Mouse (Mus musculus) intestine, embryonic 16.5 days (tissue): ENCODE results near the gene Mpzl2. TPM values are rescaled to one million over a fixed set of nuclear protein-coding genes. Genes with fewer than 3 reads are reported as not detected.

Experiments
- ATAC-seq: fragments of 200-750 bp; cut with Nextera tagmentation; 2 replicates; pipeline ENCODE4 v1.8.0; 2017; ENCODE audit warnings: moderate TSS enrichment, moderate library complexity
- H3K27ac ChIP-seq: fragments of 300-500 bp; sonication (generic); 2 replicates; pipeline ENCODE4 v1.5.1; 2014; ENCODE audit warnings: mild to moderate bottlenecking, low read length
- H3K27me3 ChIP-seq: fragments of 300-500 bp; sonication (generic); replicated peaks from 2 replicates; pipeline ENCODE4 v1.6.1; 2014; ENCODE audit warnings: low read length, control low read depth, mixed read lengths; ENCODE audit not compliant: control insufficient read depth, insufficient read depth
- H3K36me3 ChIP-seq: fragments of 300-500 bp; sonication (generic); 2 replicates; pipeline ENCODE4 v1.6.1; 2014; ENCODE audit warnings: low read length, control low read depth; ENCODE audit not compliant: control insufficient read depth, insufficient read depth
- H3K4me1 ChIP-seq: fragments of 300-500 bp; sonication (generic); 2 replicates; pipeline ENCODE4 v1.6.1; 2014; ENCODE audit warnings: low read length, control low read depth, mixed read lengths; ENCODE audit not compliant: control insufficient read depth, insufficient read depth
- H3K4me2 ChIP-seq: fragments of 300-500 bp; sonication (generic); 2 replicates; pipeline ENCODE4 v1.6.1; 2014; ENCODE audit warnings: low read depth, low read length, control low read depth
- H3K4me3 ChIP-seq: fragments of 300-500 bp; sonication (generic); 2 replicates; pipeline ENCODE4 v1.5.1; 2014; ENCODE audit warnings: mild to moderate bottlenecking, low read length
- H3K9ac ChIP-seq: fragments of 300-500 bp; sonication (generic); 2 replicates; pipeline ENCODE4 v1.6.1; 2014; ENCODE audit warnings: low read depth, low read length
- H3K9me3 ChIP-seq: fragments of 300-500 bp; sonication (generic); 2 replicates; pipeline ENCODE4 v1.6.1; 2016; ENCODE audit warnings: low read length, control low read depth; ENCODE audit not compliant: control insufficient read depth
- WGBS: fragments of 180-500 bp; shearing (Covaris S2); extraction: QIAGEN DNeasy Blood & Tissue Kit; methylation state at CpG from one replicate; pipeline ENCODE4 v1.1.7; 2014; 5-methylcytosine and 5-hydroxymethylcytosine counted together
- polyA plus RNA-seq: library from polyadenylated mRNA; unstranded; fragments of >200 nt; fragmentation: Nextera tagmentation; extraction: Ambion mirVana; gene quantifications from 2 replicates; pipeline ENCODE4 v1.2.1, GENCODE M21; 2015

Gene Mpzl2
- polyA plus RNA-seq, 1 experiment from 2014 or later = 29.1 TPM

DNA sequence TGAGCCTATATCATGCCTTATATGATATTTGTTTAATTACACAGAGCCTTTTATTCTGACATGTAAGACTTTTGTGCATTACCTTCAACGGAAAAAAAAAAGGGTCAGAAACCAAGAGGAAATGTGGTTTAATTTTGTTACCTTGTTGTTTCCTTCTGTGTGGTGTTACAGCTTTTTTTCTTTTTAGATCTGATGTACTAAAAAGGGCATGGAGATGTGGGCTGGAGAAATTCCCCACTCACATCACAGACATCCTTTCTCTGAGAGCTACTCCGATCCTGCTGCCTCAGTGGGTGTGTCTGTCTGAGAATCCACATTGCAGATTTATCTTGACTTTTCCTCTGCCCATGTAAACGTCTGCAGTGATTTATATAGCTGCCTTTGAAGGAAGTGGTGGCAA lies 23.1 kb downstream of the Mpzl2 start:
- Histone ChIP-seq H3K9ac (no peak overlapping the region), H3K4me2 (no peak overlapping the region), H3K36me3 (no peaks in the 10 kb centered on the region), H3K4me1 (peaks cover 10% of the 10 kb centered on the region; the same call in 1 of the 2 replicates), H3K4me3 (no peak overlapping the region), H3K9me3 (no peaks in the 10 kb centered on the region), H3K27me3 (no peaks in the 10 kb centered on the region), H3K27ac (no peak overlapping the region)
- 54% methylated on average over 3 of the region's 3 CpGs for WGBS
- ATAC-seq = no peak

DNA sequence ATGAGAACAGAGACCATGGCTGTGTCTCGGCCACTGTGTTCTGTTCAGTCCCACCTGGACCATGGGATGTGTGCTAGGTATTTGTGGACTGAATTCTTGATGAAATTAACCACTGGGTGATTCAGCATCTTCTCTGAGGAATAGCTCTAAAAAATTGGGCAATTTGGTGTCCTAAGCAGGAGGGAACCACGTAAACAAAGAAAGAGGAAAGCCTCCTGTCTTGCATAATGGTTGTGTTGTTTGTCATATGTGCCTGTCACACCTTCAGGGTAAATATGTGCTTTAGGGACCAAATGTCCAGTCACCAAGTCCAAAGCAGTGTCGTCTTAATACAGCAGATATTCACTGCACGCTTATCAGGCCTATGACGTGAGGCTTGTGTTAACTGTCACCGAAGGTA lies 24.8 kb downstream of the Mpzl2 start:
- H3K27ac ChIP-seq = no peak overlapping the region
- H3K9ac ChIP-seq = no peak overlapping the region
- H3K4me2 ChIP-seq = no peak overlapping the region
- no peak for ATAC-seq
- 80% methylated on average over 6 of the region's 6 CpGs for WGBS
- no peaks in the 10 kb centered on the region for H3K9me3 ChIP-seq
- peaks cover 10% of the 10 kb centered on the region; the same call in 1 of the 2 replicates for H3K4me1 ChIP-seq
- H3K27me3 ChIP-seq = no peaks in the 10 kb centered on the region
- H3K4me3 ChIP-seq = no peak overlapping the region
- no peaks in the 10 kb centered on the region for H3K36me3 ChIP-seq

DNA sequence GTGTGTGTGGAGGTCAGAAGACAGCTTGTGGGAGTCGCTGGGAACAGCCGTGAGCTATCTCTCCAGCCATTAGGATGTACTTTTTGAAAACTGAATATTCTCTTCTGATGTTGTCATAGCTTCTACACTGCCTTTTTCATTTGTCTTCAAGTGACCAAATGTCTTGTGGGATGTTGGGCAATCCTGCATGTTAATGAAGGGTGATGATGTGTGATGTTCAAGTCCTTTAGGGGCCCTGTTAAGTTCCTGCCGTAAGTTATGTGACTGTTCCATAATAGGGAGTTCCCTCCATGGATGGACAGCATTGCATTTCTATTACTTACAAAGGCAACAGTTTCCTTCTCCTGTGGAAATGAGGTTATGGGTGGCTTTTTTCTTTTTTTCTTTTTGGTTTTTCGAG lies 27.1 kb downstream of the Mpzl2 start:
- Histone ChIP-seq H3K27me3 (no peaks in the 10 kb centered on the region), H3K4me1 (no peaks in the 10 kb centered on the region), H3K9me3 (no peaks in the 10 kb centered on the region), H3K4me2 (no peak overlapping the region), H3K36me3 (no peaks in the 10 kb centered on the region), H3K9ac (no peak overlapping the region), H3K27ac (no peak overlapping the region), H3K4me3 (no peak overlapping the region)
- no peak for ATAC-seq
- WGBS = 78% methylated on average over 4 of the region's 4 CpGs

- Histone ChIP-seq H3K4me1 (no peaks in the 10 kb centered on the region), H3K9me3 (no peaks in the 10 kb centered on the region), H3K27me3 (no peaks in the 10 kb centered on the region), H3K4me2 (no peak overlapping the region), H3K27ac (no peak overlapping the region), H3K4me3 (no peak overlapping the region), H3K9ac (no peak overlapping the region), H3K36me3 (no peaks in the 10 kb centered on the region)
- ATAC-seq = peak; percentile 62; the same call in 1 of the 2 replicates
- WGBS = 50% methylated on average over 3 of the region's 3 CpGs
Observed at GRCm38 (mm10) chr9:45071800-45072199, 32.2 kb downstream of the Mpzl2 start.

DNA sequence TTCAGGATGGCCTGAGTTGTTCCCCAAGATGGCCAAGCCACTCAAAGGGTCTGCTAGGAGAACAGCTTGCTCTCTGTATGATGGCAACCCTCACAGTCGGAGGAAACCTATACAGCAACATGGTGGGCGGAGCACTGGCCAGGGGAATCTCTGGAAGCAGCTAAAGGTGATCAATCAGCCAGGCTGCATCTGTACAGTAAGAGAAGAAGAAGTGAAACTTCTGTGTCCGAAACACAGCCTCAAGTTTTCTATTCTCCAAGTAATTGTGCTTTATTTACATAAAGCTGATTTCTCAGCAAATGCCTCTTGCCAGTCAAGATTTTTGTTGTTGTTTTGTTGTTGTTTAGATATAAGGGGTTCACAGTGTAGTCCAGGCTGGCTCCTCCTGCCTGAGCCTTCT lies 38.3 kb downstream of the Mpzl2 start:
- Histone ChIP-seq H3K4me1 (no peaks in the 10 kb centered on the region), H3K4me3 (no peak overlapping the region), H3K27me3 (no peaks in the 10 kb centered on the region), H3K9me3 (no peaks in the 10 kb centered on the region), H3K27ac (no peak overlapping the region), H3K9ac (no peak overlapping the region), H3K36me3 (no peaks in the 10 kb centered on the region), H3K4me2 (no peak overlapping the region)
- 58% methylated on average over 3 of the region's 3 CpGs for WGBS
- no peak for ATAC-seq

DNA sequence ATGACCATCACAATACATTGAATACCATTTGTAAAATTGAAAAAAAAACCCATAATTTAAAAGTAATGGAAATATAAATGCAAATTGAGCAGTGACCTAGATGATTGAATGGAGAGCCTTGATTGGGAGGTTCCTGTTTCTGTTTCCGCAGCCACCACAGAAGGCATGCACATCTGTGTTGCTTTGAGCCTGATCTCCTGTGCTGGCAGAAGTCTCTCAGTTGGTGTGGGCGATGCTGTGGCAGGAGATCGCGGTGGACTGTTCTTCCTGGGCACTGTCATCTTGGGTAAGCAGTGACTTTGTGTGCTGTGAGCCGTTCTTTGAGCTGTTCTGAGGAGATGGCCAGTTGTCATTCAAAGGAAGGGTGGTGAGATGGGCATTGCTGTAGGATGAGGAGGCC lies 39.4 kb downstream of the Mpzl2 start, which contains the start of gene Jaml:
Gene Jaml, plus strand, starts transcription at position 173 of the 400 bp plus-strand sequence.
- ATAC-seq = no peak
- Histone ChIP-seq H3K9ac (no peak within 1 kb of the TSS), H3K27ac (no peak within 1 kb of the TSS), H3K36me3 (no peaks in the 10 kb centered on the region), H3K4me3 (no peak within 1 kb of the TSS), H3K4me2 (no peak within 1 kb of the TSS), H3K9me3 (no peaks in the 10 kb centered on the region), H3K4me1 (no peaks in the 10 kb centered on the region), H3K27me3 (no peaks in the 10 kb centered on the region)
- WGBS = 86% methylated on average over 5 of the region's 5 CpGs

- no peaks in the 10 kb centered on the region for H3K4me1 ChIP-seq
- H3K4me3 ChIP-seq = no peak overlapping the region
- H3K27ac ChIP-seq = no peak overlapping the region
- 88% methylated on average over 3 of the region's 3 CpGs for WGBS
- H3K9me3 ChIP-seq = no peaks in the 10 kb centered on the region
- no peak overlapping the region for H3K4me2 ChIP-seq
- H3K36me3 ChIP-seq = no peaks in the 10 kb centered on the region
- no peak for ATAC-seq
- H3K9ac ChIP-seq = no peak overlapping the region
- no peaks in the 10 kb centered on the region for H3K27me3 ChIP-seq
Observed at GRCm38 (mm10) chr9:45083132-45083531, 43.5 kb downstream of the Mpzl2 start.

- Histone ChIP-seq H3K36me3 (no peaks in the 10 kb centered on the region), H3K27ac (no peak overlapping the region), H3K27me3 (no peaks in the 10 kb centered on the region), H3K4me2 (no peak overlapping the region), H3K9me3 (no peaks in the 10 kb centered on the region), H3K4me3 (no peak overlapping the region), H3K9ac (no peak overlapping the region), H3K4me1 (no peaks in the 10 kb centered on the region)
- ATAC-seq = no peak
- WGBS = 70% methylated on average over 5 of the region's 5 CpGs
Observed at GRCm38 (mm10) chr9:45084556-45084955, 45.0 kb downstream of the Mpzl2 start.

DNA sequence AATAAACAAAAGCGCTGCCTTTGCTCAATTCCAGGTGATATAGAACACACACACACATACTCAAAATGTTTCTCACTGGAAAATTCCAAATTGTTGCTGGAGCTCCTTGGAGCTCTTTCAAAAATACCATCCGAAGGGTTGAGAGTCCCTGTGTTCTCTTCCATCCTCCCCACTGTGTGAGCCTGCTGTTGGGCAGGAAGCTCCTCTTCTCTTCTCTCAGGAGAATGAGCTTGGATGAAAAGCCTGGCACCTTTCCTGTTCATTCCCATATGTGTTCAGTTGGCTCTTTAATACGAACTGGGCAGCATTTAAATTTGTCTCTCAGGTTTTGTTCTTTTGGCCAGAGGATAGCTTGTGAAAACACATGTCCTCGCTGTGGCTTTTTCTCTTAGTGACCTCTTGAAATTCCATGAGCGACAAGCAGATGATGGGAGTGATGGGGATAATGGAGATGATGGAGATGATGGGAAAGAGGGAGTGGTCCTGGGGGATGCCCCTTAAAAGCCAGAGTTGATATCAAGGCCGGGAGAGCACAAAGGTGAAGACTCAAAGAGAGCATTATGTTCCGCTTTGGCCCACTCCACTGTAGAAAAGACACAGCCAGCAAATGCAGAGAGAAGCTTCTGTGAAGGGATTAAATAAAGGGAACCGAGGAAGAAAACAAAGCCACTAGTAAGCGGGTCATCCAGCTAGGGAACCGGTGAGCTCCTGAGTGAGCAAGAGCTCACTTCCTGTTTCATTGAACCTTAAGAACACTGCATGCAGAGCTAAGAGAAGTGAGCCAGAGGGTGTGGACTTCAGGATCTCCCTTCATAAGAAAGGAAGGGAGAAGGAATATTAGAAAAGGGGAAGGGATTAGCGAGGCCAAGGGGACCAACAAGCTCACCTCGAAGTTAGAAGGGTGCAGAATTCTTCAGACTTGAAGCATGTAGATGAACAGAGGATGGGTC lies 46.4 kb downstream of the Mpzl2 start:
- Histone ChIP-seq H3K4me2 (no peak overlapping the region), H3K9me3 (no peaks in the 10 kb centered on the region), H3K36me3 (no peaks in the 10 kb centered on the region), H3K27ac (no peak overlapping the region), H3K27me3 (no peaks in the 10 kb centered on the region), H3K4me1 (no peaks in the 10 kb centered on the region), H3K9ac (no peak overlapping the region), H3K4me3 (no peak overlapping the region)
- ATAC-seq = no peak
- 80% methylated on average over 12 of the region's 12 CpGs for WGBS
